Mouse (Mus musculus): ENCODE data around the gene Krt78. TPM values are rescaled to one million over a fixed set of nuclear protein-coding genes. Genes with fewer than 3 reads are reported as not detected.
"Not testable (repeated sequence)": the region's sequence is repeated elsewhere in the genome, so short reads cannot be mapped to it uniquely, and the experiment has no call there.

The Krt78 gene
- 0.04 and 0.15 TPM in 2 replicates for polyA plus RNA-seq (2015; fragmentation: Nextera tagmentation; extraction: Ambion mirVana)

DNA sequence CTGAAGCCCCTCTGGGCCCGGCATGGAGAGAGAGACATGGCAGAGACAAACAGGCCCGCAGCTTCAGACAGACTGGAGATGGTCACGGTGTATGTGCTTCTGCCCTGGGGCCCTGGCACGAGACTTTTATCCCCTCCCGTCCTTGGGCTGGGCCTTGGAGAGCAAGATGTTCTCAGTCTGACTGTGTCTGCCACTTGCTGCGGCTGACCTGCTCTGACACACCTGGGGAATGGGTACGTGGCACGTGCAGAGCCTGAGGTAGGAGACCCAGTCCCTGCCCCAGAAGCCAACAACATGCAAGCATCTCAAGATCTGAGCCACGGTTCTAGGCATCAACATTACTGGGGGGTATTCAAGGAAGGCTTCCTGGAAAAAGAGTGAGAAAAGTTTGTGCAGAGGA lies at the start of gene Krt78:
Gene Krt78, minus strand, starts transcription at position 101 of the 400 bp plus-strand sequence.
- H3K27ac ChIP-seq: no peak within 1 kb of the TSS
- 79% methylated on average over 9 of the region's 9 CpGs for WGBS
- no peak for ATAC-seq (replicated peaks; ENCODE audit: low FRiP score)

GRCm38 (mm10) chr15:102003516-102003915 lies 49.4 kb upstream of the Krt78 start:
- Histone ChIP-seq H3K9ac (peak overlapping the region; percentile 41), H3K27me3 (peaks cover 65% of the 10 kb centered on the region), H3K27ac (peak overlapping the region; percentile 63), H3K4me1 (peaks cover 41% of the 10 kb centered on the region), H3K36me3 (peaks cover 4% of the 10 kb centered on the region; the same call in 1 of the 2 replicates), H3K9me3 (replicated peaks) (no peaks in the 10 kb centered on the region), H3K4me3 (replicated peaks) (peak overlapping the region; percentile 48), H3K4me2 (peak overlapping the region; percentile 62)
- WGBS: 22% methylated on average over 12 of the region's 12 CpGs
- ATAC-seq (replicated peaks; ENCODE audit: low FRiP score): 0 out of 2 replicates have a peak, but pooled peaks have one; percentile 14

More for the DNA sequence above, at the start of gene Krt78:
- Histone ChIP-seq H3K36me3 (no peaks in the 10 kb centered on the region), H3K9me3 (replicated peaks) (no peaks in the 10 kb centered on the region), H3K4me3 (replicated peaks) (no peak within 1 kb of the TSS), H3K27me3 (no peaks in the 10 kb centered on the region), H3K4me1 (peaks cover 5% of the 10 kb centered on the region; the same call in 1 of the 2 replicates), H3K4me2 (no peak within 1 kb of the TSS), H3K9ac (no peak within 1 kb of the TSS)

DNA sequence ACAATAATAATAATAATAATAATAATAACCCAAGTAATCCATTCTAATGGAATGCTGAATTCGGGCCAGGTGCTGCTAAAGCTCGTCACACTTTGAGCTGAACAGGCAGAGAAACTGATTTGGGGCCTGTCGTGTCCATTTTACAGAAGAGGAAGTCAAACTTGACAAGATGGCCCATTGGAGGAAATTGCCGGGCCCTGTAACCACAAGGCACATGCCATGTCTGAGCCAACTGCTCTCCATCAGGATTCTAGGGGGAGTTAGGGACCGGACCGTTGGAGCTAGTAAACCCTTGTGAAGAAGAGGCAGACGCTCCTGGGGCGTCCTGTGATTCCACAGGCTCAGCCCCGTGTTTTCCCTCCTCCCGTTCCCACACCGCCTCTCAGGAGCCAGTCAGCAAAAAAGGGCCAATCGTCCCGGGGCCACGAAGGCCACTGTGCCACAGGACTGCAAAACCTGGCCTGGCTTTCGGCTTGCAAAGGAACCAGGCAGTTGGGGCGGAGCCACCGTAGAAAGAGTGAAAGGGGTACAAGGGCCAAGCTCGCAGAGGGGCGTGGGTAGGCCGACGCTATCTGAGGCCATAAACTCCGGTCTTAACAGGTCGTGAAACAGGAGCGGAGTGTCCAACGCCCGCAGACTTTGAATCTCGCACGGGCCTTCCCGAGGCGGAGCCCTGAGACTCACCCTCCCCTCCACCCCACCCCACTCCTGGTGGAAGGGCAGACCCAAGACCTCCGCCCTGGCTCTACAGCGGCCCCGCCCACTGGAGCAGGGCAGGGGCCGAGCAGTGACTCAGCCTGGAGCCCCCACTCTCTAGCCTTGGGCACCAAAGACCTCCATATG lies 48.8 kb upstream of the Krt78 start:
- 4% methylated on average over 34 of the region's 34 CpGs for WGBS
- Histone ChIP-seq H3K9ac (peak overlapping the region; percentile 41), H3K4me2 (peak overlapping the region; percentile 62), H3K36me3 (peaks cover 4% of the 10 kb centered on the region; the same call in 1 of the 2 replicates), H3K9me3 (replicated peaks) (no peaks in the 10 kb centered on the region), H3K4me1 (peaks cover 41% of the 10 kb centered on the region), H3K27ac (peak overlapping the region; percentile 63), H3K27me3 (peaks cover 65% of the 10 kb centered on the region), H3K4me3 (replicated peaks) (peak overlapping the region; percentile 48)
- peak; percentile 87 for ATAC-seq (replicated peaks; ENCODE audit: low FRiP score)

DNA sequence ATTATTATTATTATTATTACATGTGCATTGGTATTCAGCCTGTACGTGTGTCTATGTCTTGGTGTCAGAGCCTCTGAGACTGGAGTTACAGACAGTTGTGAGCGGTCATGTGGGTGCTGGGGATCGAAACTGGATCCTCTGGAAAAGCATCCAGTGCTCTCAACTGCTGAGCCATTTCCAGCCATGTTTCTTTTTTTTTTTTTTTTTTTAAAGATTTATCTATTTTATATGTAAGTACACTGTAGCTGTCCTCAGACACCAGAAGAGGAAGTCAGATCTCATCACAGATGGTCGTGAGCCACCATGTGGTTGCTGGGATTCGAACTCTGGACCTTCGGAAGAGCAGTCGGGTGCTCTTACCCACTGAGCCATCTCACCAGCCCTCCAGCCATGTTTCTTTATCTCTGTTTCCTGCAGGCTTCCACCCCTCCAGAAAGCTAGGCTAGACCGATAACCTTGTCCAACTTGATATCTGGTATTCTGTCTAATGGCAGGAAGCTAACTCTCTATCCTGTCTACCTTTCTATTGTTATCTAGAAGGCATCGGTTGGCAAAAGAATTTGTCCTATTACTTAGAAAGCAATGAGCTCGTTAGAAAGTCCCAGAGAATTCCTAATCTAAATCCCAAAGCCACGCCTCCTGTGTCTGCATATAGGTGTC lies 45.7 kb upstream of the Krt78 start:
- WGBS: 85% methylated on average over 11 of the region's 11 CpGs
- Histone ChIP-seq H3K27ac (no peak overlapping the region), H3K36me3 (peaks cover 4% of the 10 kb centered on the region; the same call in 1 of the 2 replicates), H3K4me2 (no peak overlapping the region), H3K4me1 (peaks cover 22% of the 10 kb centered on the region), H3K9me3 (replicated peaks) (0 out of 2 replicates have a peak, but pooled peaks cover 4% of the 10 kb centered on the region), H3K27me3 (peaks cover 37% of the 10 kb centered on the region), H3K4me3 (replicated peaks) (no peak overlapping the region), H3K9ac (no peak overlapping the region)
- no peak for ATAC-seq (replicated peaks; ENCODE audit: low FRiP score)

DNA sequence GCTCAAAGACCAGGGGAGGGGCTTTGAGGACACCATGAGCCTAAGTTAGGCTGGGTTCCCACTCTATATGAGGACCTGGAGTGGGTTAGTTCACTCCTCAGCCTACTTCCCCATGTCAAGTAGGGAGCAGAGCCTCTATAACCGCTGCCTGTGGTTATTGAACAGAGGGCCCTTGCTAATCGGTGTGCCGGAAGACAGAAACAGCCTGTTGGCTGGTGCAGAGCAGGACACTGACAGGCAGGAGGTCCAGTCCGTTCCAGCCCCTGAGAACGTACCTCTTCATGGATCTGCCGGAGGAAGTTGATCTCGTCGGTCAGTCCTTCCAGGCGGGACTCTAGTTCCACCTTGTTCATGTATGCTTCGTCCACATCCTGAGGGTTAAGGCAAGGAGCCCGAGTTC lies 45.1 kb upstream of the Krt78 start:
- Histone ChIP-seq H3K27ac (no peak overlapping the region), H3K4me2 (no peak overlapping the region), H3K36me3 (peaks cover 4% of the 10 kb centered on the region; the same call in 1 of the 2 replicates), H3K27me3 (peaks cover 31% of the 10 kb centered on the region), H3K9ac (no peak overlapping the region), H3K4me1 (peaks cover 17% of the 10 kb centered on the region), H3K9me3 (replicated peaks) (0 out of 2 replicates have a peak, but pooled peaks cover 4% of the 10 kb centered on the region), H3K4me3 (replicated peaks) (no peak overlapping the region)
- WGBS: 92% methylated on average over 11 of the region's 11 CpGs
- ATAC-seq (replicated peaks; ENCODE audit: low FRiP score): no peak

GRCm38 (mm10) chr15:101996450-101997078 lies 42.5 kb upstream of the Krt78 start:
- H3K27me3 ChIP-seq; H3K4me2 ChIP-seq; H3K9me3 ChIP-seq (replicated peaks); ATAC-seq (replicated peaks; ENCODE audit: low FRiP score); H3K9ac ChIP-seq; H3K4me1 ChIP-seq; H3K27ac ChIP-seq; H3K4me3 ChIP-seq (replicated peaks); H3K36me3 ChIP-seq: not testable (repeated sequence)
- WGBS: 73% methylated on average over 11 of the region's 11 CpGs

DNA sequence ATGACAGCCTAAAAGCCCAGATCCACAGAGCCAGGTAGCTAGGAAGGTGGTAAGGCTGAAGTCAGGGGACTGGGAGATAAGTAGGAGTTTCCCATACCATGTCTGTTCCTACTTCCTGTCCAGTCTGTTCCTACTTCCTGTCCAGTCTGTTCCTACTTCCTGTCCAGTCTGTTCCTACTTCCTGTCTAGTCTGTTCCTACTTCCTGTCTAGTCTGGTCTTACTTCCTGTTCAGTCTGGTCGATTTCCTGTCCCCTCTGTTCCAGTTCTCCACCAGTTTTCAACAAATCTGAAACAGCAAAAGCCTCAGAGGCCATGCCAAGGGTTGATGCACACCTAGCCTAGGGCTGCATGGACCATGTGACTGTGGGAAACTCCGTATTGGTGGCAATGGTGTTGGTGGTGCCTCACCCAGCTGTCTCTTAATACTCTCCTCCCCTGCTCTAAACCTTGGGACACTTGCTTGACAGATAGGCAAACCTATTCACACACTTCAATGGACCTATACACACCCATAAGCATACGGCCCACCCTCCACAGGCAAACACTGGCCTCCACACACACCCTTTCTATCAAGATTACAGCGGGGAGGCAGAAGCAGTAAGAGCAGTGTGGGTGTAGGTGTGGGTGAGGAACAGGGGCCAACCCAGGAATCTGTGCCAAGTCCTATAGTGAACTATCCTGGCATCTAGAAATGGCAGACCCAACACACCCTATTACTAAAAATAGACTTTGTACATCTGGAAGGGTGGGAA lies 41.6 kb upstream of the Krt78 start:
- H3K4me1 ChIP-seq: no peaks in the 10 kb centered on the region
- H3K4me3 ChIP-seq (replicated peaks): no peak overlapping the region
- H3K9ac ChIP-seq: no peak overlapping the region
- 84% methylated on average over 4 of the region's 4 CpGs for WGBS
- ATAC-seq (replicated peaks; ENCODE audit: low FRiP score): no peak
- no peak overlapping the region for H3K4me2 ChIP-seq
- no peak overlapping the region for H3K27ac ChIP-seq
- peaks cover 4% of the 10 kb centered on the region; the same call in 1 of the 2 replicates for H3K36me3 ChIP-seq
- peaks cover 3% of the 10 kb centered on the region; the same call in 1 of the 2 replicates for H3K27me3 ChIP-seq
- H3K9me3 ChIP-seq (replicated peaks): 0 out of 2 replicates have a peak, but pooled peaks cover 4% of the 10 kb centered on the region

DNA sequence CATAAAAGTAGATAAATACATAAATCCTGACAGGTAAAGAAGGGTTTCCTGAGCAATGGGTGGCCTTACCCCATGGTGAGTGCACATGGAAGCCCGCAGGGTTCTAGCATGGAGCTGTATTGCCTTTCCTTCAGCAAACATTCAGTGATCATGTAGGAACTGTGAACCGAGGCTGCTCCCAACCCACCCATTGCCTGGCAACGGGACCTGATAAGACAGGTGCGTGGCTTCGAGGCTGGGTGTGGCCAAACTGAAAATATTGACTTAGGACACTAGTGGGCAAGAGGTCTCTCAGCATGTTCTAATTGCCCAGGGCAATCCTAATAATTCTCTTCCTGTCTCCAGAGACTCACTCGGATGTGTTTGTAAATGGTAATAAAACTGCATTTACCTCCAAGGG lies 40.3 kb upstream of the Krt78 start:
- Histone ChIP-seq H3K9me3 (replicated peaks) (0 out of 2 replicates have a peak, but pooled peaks cover 4% of the 10 kb centered on the region), H3K4me3 (replicated peaks) (no peak overlapping the region), H3K4me1 (no peaks in the 10 kb centered on the region), H3K36me3 (no peaks in the 10 kb centered on the region; the same call in 1 of the 2 replicates), H3K27ac (no peak overlapping the region), H3K27me3 (no peaks in the 10 kb centered on the region), H3K9ac (no peak overlapping the region), H3K4me2 (no peak overlapping the region)
- 92% methylated on average over 6 of the region's 6 CpGs for WGBS
- ATAC-seq (replicated peaks; ENCODE audit: low FRiP score): no peak

GRCm38 (mm10) chr15:101990946-101991345 lies 36.9 kb upstream of the Krt78 start:
- H3K27me3 ChIP-seq: no peaks in the 10 kb centered on the region

DNA sequence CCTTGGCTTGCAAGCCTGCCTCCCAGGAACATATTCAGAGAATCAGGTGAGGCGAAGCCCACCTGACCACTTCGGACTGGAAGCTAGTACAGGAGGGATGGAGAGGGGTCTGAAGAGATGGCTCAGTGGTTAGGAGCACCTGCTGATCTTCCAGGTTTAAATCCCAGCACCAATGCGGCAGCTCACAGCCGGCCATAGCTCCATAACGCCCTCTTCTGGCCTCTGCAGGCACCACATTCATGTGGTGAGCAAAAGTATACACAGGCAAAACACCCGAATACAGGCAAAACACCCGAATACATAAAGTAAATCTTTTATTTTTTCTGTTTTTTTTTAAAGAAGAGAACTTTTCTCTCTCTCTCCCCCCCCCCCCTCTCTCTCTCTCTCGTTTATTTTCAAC lies 34.6 kb upstream of the Krt78 start:
- ATAC-seq (replicated peaks; ENCODE audit: low FRiP score): no peak
- no peak overlapping the region for H3K4me3 ChIP-seq (replicated peaks)
- WGBS: 69% methylated on average over 8 of the region's 8 CpGs
- no peak overlapping the region for H3K27ac ChIP-seq
- H3K9ac ChIP-seq: no peak overlapping the region
- no peaks in the 10 kb centered on the region for H3K36me3 ChIP-seq
- H3K9me3 ChIP-seq (replicated peaks): no peaks in the 10 kb centered on the region
- H3K4me2 ChIP-seq: no peak overlapping the region
- H3K4me1 ChIP-seq: peaks cover 14% of the 10 kb centered on the region
- no peaks in the 10 kb centered on the region for H3K27me3 ChIP-seq

More at GRCm38 (mm10) chr15:101990946-101991345, 36.9 kb upstream of the Krt78 start:
- H3K9me3 ChIP-seq (replicated peaks): 0 out of 2 replicates have a peak, but pooled peaks cover 4% of the 10 kb centered on the region
- H3K36me3 ChIP-seq: no peaks in the 10 kb centered on the region
- no peak overlapping the region for H3K4me3 ChIP-seq (replicated peaks)
- peaks cover 2% of the 10 kb centered on the region; the same call in 1 of the 2 replicates for H3K4me1 ChIP-seq
- no peak overlapping the region for H3K27ac ChIP-seq
- no peak for ATAC-seq (replicated peaks; ENCODE audit: low FRiP score)
- H3K9ac ChIP-seq: no peak overlapping the region
- 86% methylated on average over 6 of the region's 6 CpGs for whole genome bisulfite sequencing
- no peak overlapping the region for H3K4me2 ChIP-seq

GRCm38 (mm10) chr15:101988119-101988518 lies 34.0 kb upstream of the Krt78 start:
- Histone ChIP-seq H3K9me3 (replicated peaks) (no peaks in the 10 kb centered on the region), H3K4me3 (replicated peaks) (no peak overlapping the region), H3K27ac (no peak overlapping the region), H3K36me3 (no peaks in the 10 kb centered on the region), H3K27me3 (no peaks in the 10 kb centered on the region), H3K9ac (no peak overlapping the region), H3K4me1 (peaks cover 17% of the 10 kb centered on the region), H3K4me2 (no peak overlapping the region)
- ATAC-seq (replicated peaks; ENCODE audit: low FRiP score): no peak
- WGBS: 1% methylated on average over 10 of the region's 10 CpGs
